Mouse (Mus musculus) B cell, adult (primary cell): Measurements from ENCODE around the gene Stk4. TPM values are rescaled to one million over a fixed set of nuclear protein-coding genes. Genes with fewer than 3 reads are reported as not detected.

ENCODE experiments used
- total RNA-seq: library from RNA; stranded (reverse); gene quantifications from 4 replicates; pipeline ENCODE4 v1.2.4, GENCODE M21; 2023; ENCODE audit not compliant: inconsistent age

The Stk4 gene
- total RNA-seq = 199 to 244 TPM (median 233 TPM) in 4 replicates

DNA sequence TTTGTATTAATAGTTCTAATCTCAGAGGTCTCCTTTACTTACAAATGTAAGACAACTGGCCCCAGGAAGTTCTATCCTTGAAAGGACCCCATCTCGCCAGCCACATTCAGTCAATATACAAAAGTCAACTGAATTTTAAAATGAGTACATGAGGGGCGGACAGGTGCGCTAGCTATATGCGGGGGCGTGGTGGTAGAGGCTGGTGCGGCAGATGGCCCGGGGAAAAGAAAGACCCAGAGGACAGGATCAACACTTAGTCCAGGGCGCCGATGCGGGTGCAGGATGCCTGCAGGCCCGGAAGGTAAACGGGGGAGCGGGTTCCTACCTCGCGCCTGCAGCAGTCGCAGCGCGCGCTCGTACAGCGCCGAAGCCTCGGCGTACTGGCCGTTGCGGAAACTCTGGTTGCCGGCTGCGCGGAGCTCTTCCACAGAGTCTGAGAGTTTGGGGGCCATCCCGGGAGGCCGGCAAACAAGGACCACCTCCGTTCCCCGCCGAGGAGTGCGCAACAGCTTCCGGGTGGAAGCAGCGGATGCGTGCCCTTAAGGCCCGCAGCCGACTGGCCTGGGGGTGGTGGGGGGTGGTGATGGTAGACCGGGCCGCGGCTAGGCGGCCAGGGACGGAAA, at the start of gene Stk4:
TSS of gene Stk4 (plus strand) at position 181 of the 623 bp plus-strand sequence.

DNA sequence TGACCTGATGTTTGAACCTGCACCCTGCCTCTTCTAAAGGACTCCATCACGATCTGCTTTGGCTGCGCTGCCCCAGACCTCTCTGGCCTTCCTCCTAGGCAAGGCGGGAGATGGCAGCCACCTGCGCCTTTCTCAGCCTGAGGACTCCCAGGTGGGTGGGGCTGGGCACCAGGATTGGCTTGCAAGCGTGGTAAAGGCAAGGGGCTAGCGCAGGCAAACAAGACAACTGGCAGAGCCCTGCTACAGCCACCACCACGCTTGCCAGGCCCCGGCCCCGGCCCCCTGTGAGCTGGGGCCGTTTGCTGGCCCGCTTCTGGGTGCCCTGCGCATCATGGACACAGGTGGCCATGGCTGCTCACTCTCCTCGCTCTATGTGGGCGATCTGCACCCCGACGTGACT, 45.0 kb upstream of the Stk4 start, which contains the start of gene Pabpc1l:
TSS of gene Pabpc1l (plus strand) at position 301 of the 400 bp plus-strand sequence.

DNA sequence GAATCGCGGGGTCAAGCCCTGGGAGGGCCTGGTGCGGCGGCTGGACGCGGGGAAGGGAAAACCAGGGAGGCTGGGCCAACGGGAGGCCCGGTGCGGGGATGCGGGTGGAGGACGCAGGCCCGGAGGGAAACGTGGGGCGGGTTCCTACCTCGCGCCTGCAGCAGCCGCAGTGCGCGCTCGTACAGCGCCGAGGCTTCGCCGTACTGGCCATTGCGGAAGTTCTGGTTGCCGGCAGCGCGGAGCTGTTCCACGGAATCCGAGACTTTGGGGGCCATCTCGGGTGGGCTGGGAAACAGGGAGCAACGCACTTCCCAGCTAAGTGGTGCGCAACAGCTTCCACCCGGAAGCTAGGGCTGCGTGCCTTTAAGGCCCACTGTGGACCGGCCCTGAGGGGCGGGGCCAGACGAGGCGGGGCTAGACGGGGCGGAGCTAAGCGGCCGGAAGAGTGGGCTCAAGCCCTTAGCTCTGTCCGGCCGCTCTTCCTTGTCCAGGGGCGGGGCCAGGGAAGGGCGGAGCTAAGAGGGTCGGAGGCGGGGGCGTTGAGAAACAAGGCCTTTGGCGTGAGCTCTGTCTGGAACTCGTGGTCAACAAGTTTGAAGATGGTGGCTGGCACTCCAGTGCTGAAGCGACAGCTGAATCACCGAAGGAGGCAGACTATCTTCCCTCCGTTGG, 779 bp downstream of the Stk4 start, which contains the start of gene Tomm34:
TSS of gene Tomm34 (minus strand) at position 405 of the 672 bp plus-strand sequence.

GRCm38 (mm10) chr2:164170902-164171301, 100.8 kb downstream of the Stk4 start, which contains the start of gene Kcns1:
Kcns1 (minus strand) TSS chr2:164171113.

DNA sequence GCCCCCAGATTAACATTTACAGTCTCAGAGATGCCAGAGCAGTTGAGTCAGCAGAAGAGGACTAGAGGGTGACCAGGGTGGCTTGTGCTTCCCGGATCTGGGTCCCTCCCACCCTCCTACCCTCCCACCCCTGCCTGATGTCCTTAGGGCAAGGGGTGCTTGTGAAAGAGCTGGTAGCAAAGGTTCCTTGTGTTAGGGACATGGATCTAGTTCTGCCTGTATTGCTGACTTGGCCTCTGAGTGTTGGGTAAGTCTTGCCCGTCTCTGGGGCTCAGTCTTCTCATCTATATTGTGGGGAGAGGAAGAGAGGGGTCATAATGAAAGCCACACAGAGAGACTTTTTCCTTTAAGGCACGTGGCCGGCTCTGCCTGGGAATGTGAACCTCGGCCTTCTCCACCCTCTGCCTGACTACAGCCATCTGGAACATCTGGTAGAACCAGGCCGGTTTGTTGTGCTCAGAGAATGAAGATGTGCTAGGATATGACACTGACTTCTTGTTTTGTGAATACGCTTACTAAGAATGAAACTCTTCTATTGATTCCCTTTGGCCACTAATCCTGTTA, 112.7 kb downstream of the Stk4 start, which contains the start of gene Wfdc5:
TSS of gene Wfdc5 (minus strand) at position 51 of the 564 bp plus-strand sequence.

DNA sequence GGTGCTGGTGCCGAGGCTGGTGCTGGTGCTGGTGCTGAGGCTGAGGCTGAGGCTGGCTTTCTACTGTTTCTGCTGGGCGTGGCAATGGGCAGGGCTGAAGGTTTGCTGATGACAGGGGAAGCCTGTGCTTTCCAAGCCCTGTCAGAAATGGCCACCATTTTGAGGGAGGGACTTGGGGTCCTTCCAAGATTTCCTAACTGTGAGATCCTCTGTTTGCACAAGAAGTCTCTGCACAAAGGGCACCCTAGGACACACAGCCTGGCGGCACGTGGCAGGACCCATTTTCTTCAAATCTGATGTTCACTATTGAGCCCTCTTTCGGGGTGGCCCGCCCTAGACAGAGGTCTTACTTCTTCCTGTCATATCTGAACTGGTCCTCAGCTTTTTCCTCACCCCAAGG, 120.5 kb downstream of the Stk4 start, which contains the start of gene Wfdc12:
TSS of gene Wfdc12 (minus strand) at position 33 of the 400 bp plus-strand sequence.

DNA sequence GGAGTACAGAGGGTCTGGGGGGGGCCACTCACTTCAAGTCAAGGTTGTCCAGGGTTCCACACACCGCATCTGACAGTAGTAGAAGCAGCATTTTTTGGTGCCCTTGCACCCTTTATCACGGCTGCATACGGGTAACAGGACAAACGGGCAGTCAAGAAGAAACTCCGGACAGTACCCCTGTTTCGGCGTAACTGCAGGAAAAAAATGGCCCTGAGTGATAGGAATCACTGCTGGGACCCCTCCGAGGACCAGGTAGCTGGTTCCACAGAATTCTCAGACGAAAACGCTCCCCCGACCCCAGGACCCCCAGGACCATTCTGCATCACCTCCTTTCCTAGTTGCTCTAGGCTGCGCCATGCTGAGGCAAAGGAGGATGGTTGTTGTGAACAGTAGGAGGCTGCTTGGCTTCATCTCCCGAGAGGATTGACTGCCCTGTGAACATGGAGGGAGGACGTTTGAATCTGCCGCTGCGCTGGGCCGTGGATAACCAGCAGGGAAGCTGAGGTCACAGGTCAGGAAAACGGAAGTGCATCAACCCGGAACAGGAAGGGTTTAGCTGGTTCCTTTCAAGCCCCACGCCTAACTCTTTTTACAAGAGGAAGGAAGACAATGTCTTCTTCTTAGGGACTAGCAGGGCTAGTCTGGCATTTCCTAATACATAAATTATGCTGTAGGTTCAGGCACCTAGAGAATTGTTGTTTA, 129.7 kb downstream of the Stk4 start, which contains the start of gene Wfdc15a:
TSS of gene Wfdc15a (minus strand) at position 505 of the 702 bp plus-strand sequence.

Other genes with a start within 250 kb of the Stk4 start
- gene Ccn5, start 249.5 kb upstream of the Stk4 start, total RNA-seq = not detected in 4 replicates
- gene Kcnk15, start 216.7 kb upstream of the Stk4 start, total RNA-seq = not detected in 4 replicates
- not detected in 4 replicates for gene Rims4, start 151.6 kb upstream of the Stk4 start, total RNA-seq
- gene Ywhab, start 75.4 kb upstream of the Stk4 start, total RNA-seq = 104 to 114 TPM (median 108 TPM) in 4 replicates
- 2.7 to 4.5 TPM (median 3.1 TPM) in 4 replicates for gene Pabpc1l, start 44.9 kb upstream of the Stk4 start, total RNA-seq
- 76.7 to 79.8 TPM (median 78.3 TPM) in 4 replicates for gene Tomm34, start 847 bp downstream of the Stk4 start, total RNA-seq
- gene Kcns1, start 100.8 kb downstream of the Stk4 start, total RNA-seq = not detected in 4 replicates
- gene Wfdc5, start 112.4 kb downstream of the Stk4 start, total RNA-seq = not detected in 4 replicates
- gene Wfdc12, start 120.3 kb downstream of the Stk4 start, total RNA-seq = not detected in 4 replicates
- not detected in 4 replicates for gene Wfdc15a, start 129.8 kb downstream of the Stk4 start, total RNA-seq
- gene Wfdc15b, start 151.3 kb downstream of the Stk4 start, total RNA-seq = not detected in 4 replicates
- gene Svs2, start 168.1 kb downstream of the Stk4 start, total RNA-seq = not detected in 4 replicates
- not detected in 4 replicates for gene Svs3b, start 186.3 kb downstream of the Stk4 start, total RNA-seq
- not detected in 4 replicates for gene Svs4, start 208.1 kb downstream of the Stk4 start, total RNA-seq
- gene Svs3a, start 218.9 kb downstream of the Stk4 start, total RNA-seq = not detected in 4 replicates
- not detected in 4 replicates for gene Svs6, start 246.4 kb downstream of the Stk4 start, total RNA-seq